Mouse (Mus musculus): ENCODE results near the gene Ube4b.
"Not testable (repeated sequence)": the region's sequence is repeated elsewhere in the genome, so short reads cannot be mapped to it uniquely, and the experiment has no call there.

Gene Ube4b

GRCm38 (mm10) chr4:149426325-149427199, at the start of gene Ube4b:
TSS of gene Ube4b (minus strand) at chr4:149426749.
- DNase-seq = peak; percentile 99

GRCm38 (mm10) chr4:149475096-149475495, 48.5 kb upstream of the Ube4b start:
- DNase-seq = no peak

- no peak for DNase-seq
These were observed 43.0 kb upstream of the Ube4b start for GRCm38 (mm10) chr4:149469557-149469956.

GRCm38 (mm10) chr4:149463435-149463950, 36.9 kb upstream of the Ube4b start:
- DNase-seq = no peak

- no peak for DNase-seq
These were observed 35.9 kb upstream of the Ube4b start for GRCm38 (mm10) chr4:149462305-149462971.

GRCm38 (mm10) chr4:149461579-149462304, 35.2 kb upstream of the Ube4b start:
- no peak for DNase-seq

GRCm38 (mm10) chr4:149460475-149460874, 33.9 kb upstream of the Ube4b start:
- DNase-seq = not testable (repeated sequence)

- DNase-seq = no peak
These were observed 32.9 kb upstream of the Ube4b start for GRCm38 (mm10) chr4:149459425-149459824.

GRCm38 (mm10) chr4:149458526-149458925, 32.0 kb upstream of the Ube4b start:
- no peak for DNase-seq

GRCm38 (mm10) chr4:149457831-149458430, 31.4 kb upstream of the Ube4b start:
- DNase-seq = no peak

- DNase-seq = not testable (repeated sequence)
These were observed 30.6 kb upstream of the Ube4b start for GRCm38 (mm10) chr4:149457163-149457562.

- DNase-seq = no peak
These were observed 28.3 kb upstream of the Ube4b start, which contains the start of gene Rbp7 for GRCm38 (mm10) chr4:149454879-149455278. TSS of gene Rbp7 (minus strand) at chr4:149454978.

- DNase-seq = peak; percentile 13
These were observed 27.7 kb upstream of the Ube4b start for GRCm38 (mm10) chr4:149454263-149454662.

- DNase-seq = peak; percentile 39
These were observed 27.1 kb upstream of the Ube4b start for GRCm38 (mm10) chr4:149453656-149454055.

- DNase-seq = no peak
These were observed 24.1 kb upstream of the Ube4b start for GRCm38 (mm10) chr4:149450636-149451035.

GRCm38 (mm10) chr4:149446309-149446708, 19.8 kb upstream of the Ube4b start:
- DNase-seq = no peak

- DNase-seq = peak; percentile 67
These were observed 19.3 kb upstream of the Ube4b start for GRCm38 (mm10) chr4:149445868-149446267.

- DNase-seq = peak; percentile 86
These were observed 18.6 kb upstream of the Ube4b start for GRCm38 (mm10) chr4:149444964-149445701.

- DNase-seq = no peak
These were observed 17.9 kb upstream of the Ube4b start for GRCm38 (mm10) chr4:149444465-149444864.

GRCm38 (mm10) chr4:149442436-149442835, 15.9 kb upstream of the Ube4b start:
- DNase-seq = no peak

- DNase-seq = no peak
These were observed 14.0 kb upstream of the Ube4b start for GRCm38 (mm10) chr4:149440576-149440975.

- DNase-seq = not testable (repeated sequence)
These were observed 5.3 kb upstream of the Ube4b start for GRCm38 (mm10) chr4:149431887-149432286.
